Mouse (Mus musculus): ENCODE results near the gene Galnt10.

DNA sequence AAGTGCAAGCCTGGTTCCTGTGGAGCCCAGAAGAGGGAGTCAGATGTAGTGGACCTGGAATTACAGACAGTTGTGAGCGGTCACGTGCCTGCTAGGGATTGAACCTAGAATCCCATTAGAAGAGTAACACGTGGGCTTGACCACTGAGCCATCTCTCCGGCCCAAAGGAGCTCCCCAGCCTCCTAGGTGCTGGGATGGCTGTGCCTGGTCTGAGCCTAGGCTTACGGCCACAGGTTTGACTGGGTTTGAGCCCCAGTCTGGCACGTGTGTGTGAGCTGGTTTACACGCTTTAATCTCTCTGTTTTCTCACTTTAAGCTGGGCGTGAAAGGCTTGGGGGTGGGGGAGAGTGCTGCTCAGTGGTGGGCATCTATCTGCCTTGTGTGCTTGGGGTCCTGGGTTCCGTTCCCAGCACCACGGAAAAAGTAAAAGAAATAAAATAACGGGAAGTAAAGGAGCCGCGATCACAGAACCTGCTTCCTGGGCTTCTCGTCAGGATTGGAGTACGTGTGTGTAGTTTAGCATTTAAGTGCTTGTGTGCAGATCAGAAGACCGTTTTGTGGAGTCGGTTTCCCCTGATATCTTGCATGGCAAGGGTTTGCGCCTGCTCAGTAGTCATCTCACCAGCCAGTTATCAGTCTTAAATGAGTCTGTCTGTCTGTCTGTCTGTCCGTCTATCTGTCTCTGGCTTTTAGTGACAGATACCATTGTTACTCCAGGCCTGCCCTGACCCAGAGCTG lies 16.4 kb downstream of the Galnt10 start:
- TF ChIP-seq CTCF (IDR thresholded peaks at IDR 0.05; ENCODE audit: extremely low read depth, insufficient read depth, insufficient read length, insufficient replicate concordance) (no peak), POLR2A (IDR thresholded peaks at IDR 0.05; ENCODE audit: low read depth, low read length) (no peak)

Data from spleen, adult 2 months (tissue).